Mouse (Mus musculus): ENCODE results near the gene Wdr70. TPM values are rescaled to one million over a fixed set of nuclear protein-coding genes. Genes with fewer than 3 reads are reported as not detected.

Gene Wdr70
- polyA plus RNA-seq, 1 experiment from 2014 or later, result 19.9 TPM

- Histone ChIP-seq H3K9ac (no peak overlapping the region), H3K9me3 (replicated peaks) (no peaks in the 10 kb centered on the region), H3K4me2 (no peak overlapping the region), H3K27ac (replicated peaks) (no peak overlapping the region), H3K4me1 (replicated peaks) (no peaks in the 10 kb centered on the region), H3K27me3 (no peaks in the 10 kb centered on the region), H3K36me3 (replicated peaks) (no peaks in the 10 kb centered on the region), H3K4me3 (replicated peaks) (no peak overlapping the region)
- ATAC-seq (ENCODE audit: insufficient read depth), result no peak
- 64% methylated on average over 5 of the region's 5 CpGs for WGBS (ENCODE audit: insufficient replicate concordance)
Observed at GRCm38 (mm10) chr15:7862890-7863289, 236.1 kb downstream of the Wdr70 start.

- no peaks in the 10 kb centered on the region for H3K4me1 ChIP-seq (replicated peaks)
- no peak overlapping the region for H3K9ac ChIP-seq
- whole genome bisulfite sequencing (ENCODE audit: insufficient replicate concordance), result 53% methylated on average over 5 of the region's 5 CpGs
- no peaks in the 10 kb centered on the region for H3K9me3 ChIP-seq (replicated peaks)
- no peaks in the 10 kb centered on the region for H3K27me3 ChIP-seq
- no peak overlapping the region for H3K4me3 ChIP-seq (replicated peaks)
- H3K36me3 ChIP-seq (replicated peaks), result no peaks in the 10 kb centered on the region
- ATAC-seq (ENCODE audit: insufficient read depth), result no peak
- H3K27ac ChIP-seq (replicated peaks), result no peak overlapping the region
- H3K4me2 ChIP-seq, result no peak overlapping the region
Observed at GRCm38 (mm10) chr15:7858841-7859240, 240.2 kb downstream of the Wdr70 start.

- no peaks in the 10 kb centered on the region for H3K36me3 ChIP-seq (replicated peaks)
- 69% methylated on average over 13 of the region's 13 CpGs for WGBS (ENCODE audit: insufficient replicate concordance)
- no peaks in the 10 kb centered on the region for H3K4me1 ChIP-seq (replicated peaks)
- no peaks in the 10 kb centered on the region for H3K27me3 ChIP-seq
- H3K4me2 ChIP-seq, result no peak overlapping the region
- H3K27ac ChIP-seq (replicated peaks), result no peak overlapping the region
- no peaks in the 10 kb centered on the region for H3K9me3 ChIP-seq (replicated peaks)
- H3K4me3 ChIP-seq (replicated peaks), result no peak overlapping the region
- ATAC-seq (ENCODE audit: insufficient read depth), result no peak
- no peak overlapping the region for H3K9ac ChIP-seq
Observed at GRCm38 (mm10) chr15:7857418-7857817, 241.6 kb downstream of the Wdr70 start.

GRCm38 (mm10) chr15:7842398-7842797, 256.6 kb downstream of the Wdr70 start:
- WGBS (ENCODE audit: insufficient replicate concordance), result 54% methylated on average over 4 of the region's 4 CpGs
- Histone ChIP-seq H3K36me3 (replicated peaks) (no peaks in the 10 kb centered on the region), H3K27me3 (no peaks in the 10 kb centered on the region), H3K9me3 (replicated peaks) (no peaks in the 10 kb centered on the region), H3K9ac (no peak overlapping the region), H3K27ac (replicated peaks) (no peak overlapping the region), H3K4me1 (replicated peaks) (no peaks in the 10 kb centered on the region), H3K4me3 (replicated peaks) (no peak overlapping the region), H3K4me2 (no peak overlapping the region)
- ATAC-seq (ENCODE audit: insufficient read depth), result no peak

GRCm38 (mm10) chr15:7841664-7842063, 257.3 kb downstream of the Wdr70 start:
- WGBS (ENCODE audit: insufficient replicate concordance), result 70% methylated on average over 1 of the region's 1 CpGs
- H3K27ac ChIP-seq (replicated peaks), result no peak overlapping the region
- no peaks in the 10 kb centered on the region for H3K4me1 ChIP-seq (replicated peaks)
- ATAC-seq (ENCODE audit: insufficient read depth), result no peak
- H3K4me2 ChIP-seq, result no peak overlapping the region
- H3K4me3 ChIP-seq (replicated peaks), result no peak overlapping the region
- H3K9ac ChIP-seq, result no peak overlapping the region
- H3K27me3 ChIP-seq, result no peaks in the 10 kb centered on the region
- no peaks in the 10 kb centered on the region for H3K9me3 ChIP-seq (replicated peaks)
- H3K36me3 ChIP-seq (replicated peaks), result no peaks in the 10 kb centered on the region

GRCm38 (mm10) chr15:7838921-7839309, 260.1 kb downstream of the Wdr70 start:
- H3K4me3 ChIP-seq (replicated peaks), result no peak overlapping the region
- no peaks in the 10 kb centered on the region for H3K36me3 ChIP-seq (replicated peaks)
- H3K4me1 ChIP-seq (replicated peaks), result no peaks in the 10 kb centered on the region
- no peak for ATAC-seq (ENCODE audit: insufficient read depth)
- H3K27me3 ChIP-seq, result no peaks in the 10 kb centered on the region
- no peak overlapping the region for H3K27ac ChIP-seq (replicated peaks)
- H3K9ac ChIP-seq, result no peak overlapping the region
- H3K9me3 ChIP-seq (replicated peaks), result no peaks in the 10 kb centered on the region
- 60% methylated on average over 7 of the region's 7 CpGs for WGBS (ENCODE audit: insufficient replicate concordance)
- H3K4me2 ChIP-seq, result no peak overlapping the region

- WGBS (ENCODE audit: insufficient replicate concordance), result 56% methylated on average over 8 of the region's 8 CpGs
- no peaks in the 10 kb centered on the region for H3K9me3 ChIP-seq (replicated peaks)
- H3K27ac ChIP-seq (replicated peaks), result no peak overlapping the region
- no peak overlapping the region for H3K9ac ChIP-seq
- no peaks in the 10 kb centered on the region for H3K27me3 ChIP-seq
- no peak overlapping the region for H3K4me3 ChIP-seq (replicated peaks)
- no peak for ATAC-seq (ENCODE audit: insufficient read depth)
- no peaks in the 10 kb centered on the region for H3K4me1 ChIP-seq (replicated peaks)
- no peak overlapping the region for H3K4me2 ChIP-seq
- no peaks in the 10 kb centered on the region for H3K36me3 ChIP-seq (replicated peaks)
Observed at GRCm38 (mm10) chr15:7838060-7838920, 260.7 kb downstream of the Wdr70 start.

- Histone ChIP-seq H3K4me2 (no peak overlapping the region), H3K27me3 (no peaks in the 10 kb centered on the region), H3K36me3 (replicated peaks) (no peaks in the 10 kb centered on the region), H3K4me1 (replicated peaks) (no peaks in the 10 kb centered on the region), H3K9ac (no peak overlapping the region), H3K4me3 (replicated peaks) (no peak overlapping the region), H3K9me3 (replicated peaks) (no peaks in the 10 kb centered on the region), H3K27ac (replicated peaks) (no peak overlapping the region)
- ATAC-seq (ENCODE audit: insufficient read depth), result no peak
- WGBS (ENCODE audit: insufficient replicate concordance), result 33% methylated on average over 9 of the region's 9 CpGs
Observed at GRCm38 (mm10) chr15:7835404-7835803, 263.6 kb downstream of the Wdr70 start.

GRCm38 (mm10) chr15:7825530-7825929, 273.5 kb downstream of the Wdr70 start:
- Histone ChIP-seq H3K27me3 (no peaks in the 10 kb centered on the region), H3K27ac (replicated peaks) (no peak overlapping the region)

GRCm38 (mm10) chr15:7823886-7824285, 275.1 kb downstream of the Wdr70 start:
- no peak for ATAC-seq (ENCODE audit: insufficient read depth)
- Histone ChIP-seq H3K9me3 (replicated peaks) (no peaks in the 10 kb centered on the region), H3K4me3 (replicated peaks) (no peak overlapping the region), H3K4me2 (no peak overlapping the region), H3K36me3 (replicated peaks) (no peaks in the 10 kb centered on the region), H3K27me3 (no peaks in the 10 kb centered on the region; the same call in 1 of the 2 replicates), H3K4me1 (replicated peaks) (no peaks in the 10 kb centered on the region), H3K27ac (replicated peaks) (no peak overlapping the region), H3K9ac (no peak overlapping the region)
- 51% methylated on average over 6 of the region's 6 CpGs for WGBS (ENCODE audit: insufficient replicate concordance)

More at GRCm38 (mm10) chr15:7825530-7825929, 273.5 kb downstream of the Wdr70 start:
- Histone ChIP-seq H3K4me1 (replicated peaks) (no peaks in the 10 kb centered on the region), H3K4me2 (no peak overlapping the region), H3K4me3 (replicated peaks) (no peak overlapping the region), H3K9ac (no peak overlapping the region), H3K9me3 (replicated peaks) (no peaks in the 10 kb centered on the region), H3K36me3 (replicated peaks) (no peaks in the 10 kb centered on the region)
- no peak for ATAC-seq (ENCODE audit: insufficient read depth)
- WGBS (ENCODE audit: insufficient replicate concordance), result 36% methylated on average over 6 of the region's 6 CpGs
